Mouse (Mus musculus) thymus, adult 2 months (tissue): ENCODE data around the gene Clasp1.

ENCODE experiments used
- CTCF ChIP-seq: fragments of 200-500 bp; IDR thresholded peaks from 2 replicates; pipeline ENCODE4 v1.5.1; 2012; ENCODE audit warnings: mild to moderate bottlenecking, control low read depth, low read length, moderate library complexity, borderline replicate concordance; ENCODE audit not compliant: control insufficient read depth, poor library complexity, insufficient read depth; ENCODE audit errors: extremely low read depth
- POLR2A ChIP-seq: fragments of 200-500 bp; IDR thresholded peaks from 2 replicates; pipeline ENCODE4 v1.6.1; 2012; ENCODE audit warnings: mild to moderate bottlenecking, low read length, control low read depth, moderate library complexity; ENCODE audit not compliant: control insufficient read depth, poor library complexity, insufficient read depth; ENCODE audit errors: extremely low read depth

DNA sequence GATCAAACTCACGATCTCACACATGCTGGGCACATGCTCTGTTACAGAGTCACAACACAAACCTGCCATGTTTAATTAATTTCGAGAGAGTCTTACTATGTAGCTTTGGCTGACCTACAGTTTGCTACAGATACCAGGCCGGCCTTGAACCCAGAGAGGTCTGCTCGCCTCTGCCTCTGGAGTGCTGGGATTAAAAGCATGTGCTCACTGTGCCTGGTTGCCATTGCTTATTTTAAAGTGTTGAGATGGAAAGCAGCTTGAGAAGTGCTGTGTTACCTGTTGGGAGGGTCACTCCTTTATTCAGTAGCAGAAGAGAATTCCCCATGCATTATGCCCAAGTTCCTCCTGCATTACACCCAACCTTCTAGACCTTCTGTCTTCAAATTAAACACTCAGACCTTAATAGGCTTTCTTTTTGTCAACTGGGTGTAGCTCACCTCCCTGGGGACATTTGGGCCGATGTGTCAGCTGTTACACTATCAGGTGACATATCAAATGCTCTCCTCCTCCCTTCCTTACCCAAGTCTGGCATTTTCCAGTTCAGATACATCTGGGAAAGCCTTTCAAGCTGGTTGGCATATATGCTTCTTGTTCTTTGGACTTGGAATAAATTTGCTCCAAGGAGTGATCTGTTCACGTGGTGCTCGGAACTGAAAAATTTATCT, 18.9 kb downstream of the Clasp1 start:
- TF ChIP-seq CTCF (no peak), POLR2A (no peak)
